Mouse (Mus musculus) neural tube, embryonic 11.5 days (tissue): Measurements from ENCODE around the gene Rhox4g. TPM values are rescaled to one million over a fixed set of nuclear protein-coding genes. Genes with fewer than 3 reads are reported as not detected.

Experiments
- polyA plus RNA-seq: library from polyadenylated mRNA; unstranded; fragments of >200 nt; fragmentation: Nextera tagmentation; extraction: Ambion mirVana; gene quantifications from 2 replicates; pipeline ENCODE4 v1.2.1, GENCODE M21; 2014

Gene Rhox4g
- polyA plus RNA-seq, 1 experiment from 2014 or later = not detected

Other genes starting within 250 kb of the Rhox4g start
- gene Rhox2b, start 239.3 kb downstream of the Rhox4g start, polyA plus RNA-seq = not detected in 2 replicates
- not detected in 2 replicates for gene Rhox4b, start 218.8 kb downstream of the Rhox4g start, polyA plus RNA-seq
- not detected in 2 replicates for gene Rhox2c, start 197.6 kb downstream of the Rhox4g start, polyA plus RNA-seq
- not detected in 2 replicates for gene Rhox3c, start 192.7 kb downstream of the Rhox4g start, polyA plus RNA-seq
- not detected in 2 replicates for gene Rhox4c, start 171.0 kb downstream of the Rhox4g start, polyA plus RNA-seq
- gene Rhox2d, start 157.9 kb downstream of the Rhox4g start, polyA plus RNA-seq = not detected in 2 replicates
- not detected in 2 replicates for gene Rhox4d, start 137.0 kb downstream of the Rhox4g start, polyA plus RNA-seq
- gene Rhox2e, start 120.9 kb downstream of the Rhox4g start, polyA plus RNA-seq = not detected in 2 replicates
- not detected in 2 replicates for gene Rhox3e, start 109.3 kb downstream of the Rhox4g start, polyA plus RNA-seq
- gene Rhox4e, start 93.9 kb downstream of the Rhox4g start, polyA plus RNA-seq = not detected in 2 replicates
- not detected in 2 replicates for gene Rhox2f, start 79.9 kb downstream of the Rhox4g start, polyA plus RNA-seq
- gene Rhox3f, start 70.3 kb downstream of the Rhox4g start, polyA plus RNA-seq = not detected in 2 replicates
- not detected in 2 replicates for gene Rhox4f, start 43.6 kb downstream of the Rhox4g start, polyA plus RNA-seq
- gene Rhox3g, start 22.7 kb downstream of the Rhox4g start, polyA plus RNA-seq = not detected in 2 replicates
- gene Rhox2g, start 7.9 kb downstream of the Rhox4g start, polyA plus RNA-seq = not detected in 2 replicates
- gene Rhox3h, start 17.4 kb upstream of the Rhox4g start, polyA plus RNA-seq = not detected in 2 replicates
- not detected in 2 replicates for gene Rhox2h, start 21.9 kb upstream of the Rhox4g start, polyA plus RNA-seq
- 0.42 and 0.76 TPM in 2 replicates for gene Rhox5, start 153.5 kb upstream of the Rhox4g start, polyA plus RNA-seq
- gene Rhox6, start 175.6 kb upstream of the Rhox4g start, polyA plus RNA-seq = not detected in 2 replicates
- gene Rhox7a, start 180.4 kb upstream of the Rhox4g start, polyA plus RNA-seq = not detected in 2 replicates
- not detected in 2 replicates for gene Rhox8, start 227.6 kb upstream of the Rhox4g start, polyA plus RNA-seq
- gene Rhox7b, start 245.9 kb upstream of the Rhox4g start, polyA plus RNA-seq = not detected in 2 replicates